Mouse (Mus musculus): ENCODE data around the gene Hspa5.

GRCm38 (mm10) chr2:34725269-34725668 is 46.5 kb upstream of the Hspa5 start:
- no peak for TF ChIP-seq POLR2A (IDR thresholded peaks at IDR 0.05; ENCODE audit: control insufficient read depth, low read depth, low read length)
- TF ChIP-seq CTCF (IDR thresholded peaks at IDR 0.05; ENCODE audit: control insufficient read depth, insufficient read depth, insufficient replicate concordance, low read depth, low read length), result no peak
